Mouse (Mus musculus) ES-Bruce4 (cell line): ENCODE measurements around the gene Zswim4.

Experiments used
- CTCF ChIP-seq: IDR thresholded peaks from one replicate; pipeline ENCODE4 v1.8.1; 2011; ENCODE audit warnings: low read depth, low read length
- EP300 ChIP-seq: IDR thresholded peaks from 2 replicates; pipeline ENCODE4 v1.6.1; 2011; ENCODE audit warnings: low read depth, low read length; ENCODE audit not compliant: insufficient read depth
- POLR2A ChIP-seq: IDR thresholded peaks from one replicate; pipeline ENCODE4 v1.8.1; 2011; ENCODE audit warnings: low read length; ENCODE audit not compliant: insufficient read depth

GRCm38 (mm10) chr8:84236998-84237473 is at the start of gene Zswim4:
- no peak for TF ChIP-seq CTCF
- TF ChIP-seq POLR2A, result no peak
- no peak for TF ChIP-seq EP300
